Mouse (Mus musculus): ENCODE data around the gene Slamf9. TPM values are rescaled to one million over a fixed set of nuclear protein-coding genes. Genes with fewer than 3 reads are reported as not detected.

The Slamf9 gene
- polyA plus RNA-seq, 1 experiment from 2014 or later = not detected

DNA sequence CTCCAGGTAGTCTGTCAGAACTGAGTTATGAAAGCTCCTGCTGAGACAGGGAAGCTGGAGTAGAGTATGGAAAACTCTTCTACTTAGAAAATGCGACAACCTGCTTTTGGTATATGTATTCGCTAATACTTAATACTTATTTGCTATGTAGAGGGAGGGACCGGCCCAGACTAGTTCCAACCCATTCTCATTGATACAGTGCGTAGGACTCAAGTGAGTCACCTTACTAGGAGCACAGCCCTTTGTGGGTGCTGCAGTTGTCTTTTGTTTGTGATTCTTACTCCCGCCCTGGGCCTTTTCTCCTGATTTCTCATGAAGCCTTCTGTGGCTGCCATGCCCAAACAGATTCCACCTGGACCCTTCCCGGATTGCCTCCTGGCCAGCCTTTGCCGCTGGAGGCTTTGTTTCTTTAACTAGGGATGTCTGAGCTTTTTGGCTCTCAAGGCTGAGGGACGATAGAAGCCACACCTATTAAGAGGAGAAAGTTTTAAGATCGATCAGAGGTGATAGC lies 33.2 kb upstream of the Slamf9 start:
- Histone ChIP-seq H3K4me1 (no peaks in the 10 kb centered on the region), H3K4me3 (no peak overlapping the region), H3K36me3 (no peaks in the 10 kb centered on the region), H3K4me2 (replicated peaks) (no peak overlapping the region), H3K9me3 (no peaks in the 10 kb centered on the region), H3K27ac (replicated peaks) (no peak overlapping the region), H3K9ac (replicated peaks) (no peak overlapping the region), H3K27me3 (no peaks in the 10 kb centered on the region)
- WGBS = 87% methylated on average over 9 of the region's 9 CpGs
- no peak for ATAC-seq (replicated peaks)

DNA sequence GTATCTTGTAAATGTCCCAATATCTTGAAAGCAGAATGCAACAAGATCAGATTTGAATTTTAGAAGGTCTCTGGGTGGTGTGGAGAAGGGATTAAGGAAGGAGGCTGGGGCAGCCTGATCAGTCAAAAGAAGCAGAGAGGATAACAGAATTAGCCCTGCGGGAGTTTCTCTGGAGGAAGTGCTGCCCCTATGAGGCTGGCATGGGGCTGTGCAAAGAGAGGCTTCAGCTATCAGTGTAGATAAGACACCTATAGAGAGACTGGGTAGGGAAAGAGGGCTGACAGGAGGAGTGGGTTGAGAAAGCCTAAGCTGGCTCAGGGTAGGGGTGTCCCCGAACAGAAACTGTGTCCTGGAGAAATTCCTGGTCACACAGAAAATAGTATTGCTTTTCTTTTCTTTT lies 24.9 kb upstream of the Slamf9 start:
- 10% methylated on average over 2 of the region's 2 CpGs for WGBS
- H3K36me3 ChIP-seq = no peaks in the 10 kb centered on the region
- no peaks in the 10 kb centered on the region for H3K4me1 ChIP-seq
- H3K4me3 ChIP-seq = no peak overlapping the region
- no peak for ATAC-seq (replicated peaks)
- no peak overlapping the region for H3K9ac ChIP-seq (replicated peaks)
- no peak overlapping the region for H3K27ac ChIP-seq (replicated peaks)
- no peaks in the 10 kb centered on the region for H3K27me3 ChIP-seq
- no peak overlapping the region for H3K4me2 ChIP-seq (replicated peaks)
- H3K9me3 ChIP-seq = no peaks in the 10 kb centered on the region

DNA sequence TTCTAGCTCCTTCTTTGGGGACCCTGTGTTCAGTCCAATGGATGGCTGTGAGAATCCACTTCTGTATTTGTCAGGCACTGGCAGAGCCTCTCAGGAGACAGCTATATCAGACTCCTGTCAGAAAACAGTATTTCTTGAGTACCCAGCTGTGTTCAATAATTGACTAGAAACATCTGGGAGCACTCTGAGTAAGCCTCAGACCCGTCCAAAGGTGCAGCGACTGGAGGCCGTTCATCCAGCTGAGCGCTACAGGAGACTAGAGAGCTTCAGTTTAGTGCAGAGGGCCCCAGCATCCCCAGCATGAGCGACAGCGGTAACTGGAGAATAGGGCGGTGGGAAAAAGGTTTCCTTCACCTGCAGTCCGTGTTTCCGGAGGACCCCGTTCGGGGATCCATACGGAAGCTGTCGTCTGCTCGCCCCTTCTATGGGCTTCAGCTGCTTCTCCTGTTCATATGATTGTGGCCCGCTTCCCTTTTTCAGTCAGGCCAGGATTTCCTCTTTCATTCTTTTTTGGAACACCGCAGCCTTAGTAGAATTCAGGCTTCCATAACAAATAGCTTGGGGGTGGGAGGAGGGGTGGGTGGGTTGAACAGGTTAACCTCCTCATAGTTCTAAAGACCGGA lies 24.2 kb upstream of the Slamf9 start:
- H3K4me3 ChIP-seq = no peak overlapping the region
- 31% methylated on average over 17 of the region's 17 CpGs for WGBS

DNA sequence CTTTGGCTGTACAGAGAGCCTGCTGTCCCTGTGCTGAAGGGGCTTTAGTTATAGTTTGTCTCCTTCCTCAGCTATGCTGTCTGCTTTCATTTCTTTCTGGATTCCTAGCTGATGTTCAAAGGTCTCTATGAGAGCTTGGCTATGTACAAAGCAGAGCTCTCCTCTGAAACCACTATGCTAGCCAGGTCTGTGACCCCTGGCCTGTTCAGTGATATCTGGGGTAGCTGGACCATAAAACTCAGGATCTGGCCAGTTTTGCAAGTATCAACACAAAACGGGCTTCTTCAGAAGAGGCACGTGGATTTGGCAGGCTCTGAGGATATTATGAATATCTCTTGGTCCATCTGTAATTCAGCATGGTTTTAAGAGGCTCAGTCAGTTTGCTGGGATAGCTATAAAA lies 22.2 kb upstream of the Slamf9 start:
- Histone ChIP-seq H3K27ac (replicated peaks) (no peak overlapping the region), H3K27me3 (no peaks in the 10 kb centered on the region), H3K9me3 (no peaks in the 10 kb centered on the region), H3K4me3 (no peak overlapping the region), H3K9ac (replicated peaks) (no peak overlapping the region), H3K36me3 (no peaks in the 10 kb centered on the region), H3K4me2 (replicated peaks) (no peak overlapping the region), H3K4me1 (no peaks in the 10 kb centered on the region)
- no peak for ATAC-seq (replicated peaks)
- WGBS = 80% methylated on average over 2 of the region's 2 CpGs

More for the DNA sequence above, 24.2 kb upstream of the Slamf9 start:
- Histone ChIP-seq H3K36me3 (no peaks in the 10 kb centered on the region), H3K27ac (replicated peaks) (no peak overlapping the region), H3K27me3 (no peaks in the 10 kb centered on the region), H3K4me1 (no peaks in the 10 kb centered on the region), H3K9ac (replicated peaks) (no peak overlapping the region), H3K4me2 (replicated peaks) (no peak overlapping the region), H3K9me3 (no peaks in the 10 kb centered on the region)
- ATAC-seq (replicated peaks) = no peak

DNA sequence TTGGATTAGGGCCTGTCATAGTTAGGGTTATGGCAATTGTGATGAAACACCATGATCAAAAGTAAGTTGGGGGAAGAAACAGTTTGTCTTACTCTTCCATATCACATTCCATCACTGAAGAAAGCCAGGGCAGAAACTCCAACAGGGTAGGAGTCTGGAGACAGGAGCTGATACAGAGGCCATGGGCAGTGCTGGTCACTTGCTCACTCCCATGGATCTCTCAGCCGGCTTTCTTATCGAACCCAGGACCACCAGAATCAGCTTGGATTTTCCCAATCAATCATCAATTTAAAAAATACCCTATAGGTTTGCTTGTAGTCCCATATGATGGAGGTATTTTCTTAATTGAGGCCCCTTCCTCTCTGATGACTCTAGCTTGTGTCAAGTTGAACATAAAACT lies 21.3 kb upstream of the Slamf9 start:
- Histone ChIP-seq H3K27ac (replicated peaks) (no peak overlapping the region), H3K9ac (replicated peaks) (no peak overlapping the region), H3K4me2 (replicated peaks) (no peak overlapping the region), H3K9me3 (no peaks in the 10 kb centered on the region), H3K36me3 (no peaks in the 10 kb centered on the region), H3K27me3 (no peaks in the 10 kb centered on the region), H3K4me1 (no peaks in the 10 kb centered on the region), H3K4me3 (no peak overlapping the region)
- WGBS = 95% methylated on average over 2 of the region's 2 CpGs
- ATAC-seq (replicated peaks) = no peak

DNA sequence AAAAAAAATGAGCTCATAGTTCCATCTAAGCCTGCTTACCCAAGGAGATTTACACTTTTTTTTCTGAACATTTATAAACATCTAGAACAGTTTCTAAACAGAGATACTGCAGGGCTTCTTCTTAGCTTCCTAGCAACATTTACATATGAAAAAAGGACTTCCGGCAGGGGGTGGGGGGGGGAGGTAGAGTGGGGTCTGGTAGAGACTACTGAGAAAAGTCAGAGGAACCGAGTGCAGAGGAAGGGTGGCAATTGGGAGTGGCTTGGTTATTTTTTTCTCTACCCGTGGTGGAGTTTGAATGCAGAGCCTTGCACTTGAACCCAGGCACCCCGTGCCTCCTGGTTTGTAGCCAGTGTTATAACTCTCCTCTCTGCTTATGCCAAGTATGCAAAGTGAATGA lies 19.7 kb upstream of the Slamf9 start:
- H3K27me3 ChIP-seq = no peaks in the 10 kb centered on the region
- H3K27ac ChIP-seq (replicated peaks) = no peak overlapping the region
- no peaks in the 10 kb centered on the region for H3K9me3 ChIP-seq
- H3K4me3 ChIP-seq = no peak overlapping the region
- ATAC-seq (replicated peaks) = no peak
- 8% methylated on average over 4 of the region's 4 CpGs for WGBS
- no peak overlapping the region for H3K4me2 ChIP-seq (replicated peaks)
- no peak overlapping the region for H3K9ac ChIP-seq (replicated peaks)
- no peaks in the 10 kb centered on the region for H3K36me3 ChIP-seq
- H3K4me1 ChIP-seq = no peaks in the 10 kb centered on the region

DNA sequence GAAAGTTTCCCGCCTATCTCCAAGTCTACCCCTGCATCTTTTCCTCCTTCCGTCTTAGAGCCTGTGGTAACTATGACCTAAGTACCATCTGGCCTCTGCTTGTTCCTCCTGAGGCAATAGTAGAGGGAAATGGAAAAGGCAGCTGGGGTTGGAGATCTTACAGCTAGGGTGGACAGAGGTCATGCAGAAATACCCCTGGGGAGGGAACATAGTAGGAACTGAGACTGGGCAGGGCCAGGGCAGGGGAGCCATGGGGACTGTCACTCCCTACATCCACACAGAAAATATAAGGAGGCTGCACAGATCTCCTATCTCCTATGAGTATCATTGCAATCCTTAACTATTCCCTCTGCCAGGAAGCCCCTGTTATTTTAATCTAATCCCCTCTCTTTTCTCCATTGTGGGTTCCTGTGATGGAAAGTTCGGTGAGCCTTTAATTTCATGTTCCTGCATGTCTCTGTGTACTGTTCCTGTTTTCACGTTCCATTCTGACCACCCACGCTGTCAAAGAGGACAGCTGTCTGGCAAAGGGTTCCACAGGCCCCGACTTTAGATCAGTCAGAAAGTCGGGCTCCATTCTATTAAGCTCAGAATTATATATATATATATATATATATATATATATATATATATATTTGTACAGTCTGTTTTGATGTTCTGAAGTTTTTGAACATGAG lies 19.0 kb upstream of the Slamf9 start:
- no peak overlapping the region for H3K27ac ChIP-seq (replicated peaks)
- H3K9ac ChIP-seq (replicated peaks) = no peak overlapping the region
- no peak overlapping the region for H3K4me2 ChIP-seq (replicated peaks)
- WGBS = 69% methylated on average over 7 of the region's 7 CpGs
- H3K9me3 ChIP-seq = no peaks in the 10 kb centered on the region
- no peaks in the 10 kb centered on the region for H3K4me1 ChIP-seq
- no peaks in the 10 kb centered on the region for H3K27me3 ChIP-seq
- H3K4me3 ChIP-seq = no peak overlapping the region
- no peaks in the 10 kb centered on the region for H3K36me3 ChIP-seq
- ATAC-seq (replicated peaks) = no peak

DNA sequence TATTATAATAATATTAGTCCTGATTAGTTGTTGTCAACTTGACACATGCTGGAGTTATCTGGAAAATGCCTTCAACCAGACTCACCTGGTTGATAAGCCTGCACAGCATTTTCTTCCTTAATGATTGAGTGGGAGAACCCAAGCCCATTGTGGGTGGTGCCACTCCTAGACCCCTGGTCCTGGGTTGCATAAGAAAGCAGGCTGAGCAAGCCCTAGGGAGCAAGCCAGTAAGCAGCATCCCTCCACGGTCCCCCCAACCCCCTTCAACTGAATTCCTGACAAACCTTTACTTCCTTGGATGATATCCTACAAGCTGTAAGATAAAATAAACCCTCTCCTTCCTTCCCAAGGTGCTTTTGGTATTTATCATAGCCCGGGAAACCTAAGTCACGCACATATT lies 18.0 kb upstream of the Slamf9 start:
- 94% methylated on average over 3 of the region's 3 CpGs for WGBS
- Histone ChIP-seq H3K9ac (replicated peaks) (no peak overlapping the region), H3K4me3 (no peak overlapping the region), H3K27me3 (no peaks in the 10 kb centered on the region), H3K27ac (replicated peaks) (no peak overlapping the region), H3K36me3 (no peaks in the 10 kb centered on the region), H3K9me3 (no peaks in the 10 kb centered on the region), H3K4me2 (replicated peaks) (no peak overlapping the region), H3K4me1 (no peaks in the 10 kb centered on the region)
- no peak for ATAC-seq (replicated peaks)

DNA sequence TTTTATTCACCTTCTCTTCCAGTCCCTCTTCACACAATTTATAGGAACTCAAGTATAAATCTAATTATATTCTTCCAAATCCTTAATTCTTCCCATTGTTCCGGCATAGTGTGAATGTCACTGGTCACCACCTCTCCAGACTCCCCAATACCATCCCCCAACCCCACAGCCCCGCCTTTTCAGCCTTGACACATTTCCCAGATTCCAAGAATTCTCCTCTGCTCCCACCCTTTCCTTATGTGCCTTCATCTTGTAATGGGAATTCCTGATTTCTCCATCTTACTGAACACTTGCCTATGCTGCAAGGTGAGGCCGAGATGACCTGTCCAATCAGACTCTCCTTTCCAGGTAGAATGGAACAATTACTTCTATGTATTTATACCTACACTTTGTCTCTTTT lies 17.1 kb upstream of the Slamf9 start:
- Histone ChIP-seq H3K4me1 (no peaks in the 10 kb centered on the region), H3K4me2 (replicated peaks) (no peak overlapping the region), H3K4me3 (no peak overlapping the region), H3K36me3 (no peaks in the 10 kb centered on the region), H3K9ac (replicated peaks) (no peak overlapping the region), H3K9me3 (no peaks in the 10 kb centered on the region), H3K27me3 (no peaks in the 10 kb centered on the region), H3K27ac (replicated peaks) (no peak overlapping the region)
- WGBS = 84% methylated on average over 3 of the region's 3 CpGs
- ATAC-seq (replicated peaks) = no peak

DNA sequence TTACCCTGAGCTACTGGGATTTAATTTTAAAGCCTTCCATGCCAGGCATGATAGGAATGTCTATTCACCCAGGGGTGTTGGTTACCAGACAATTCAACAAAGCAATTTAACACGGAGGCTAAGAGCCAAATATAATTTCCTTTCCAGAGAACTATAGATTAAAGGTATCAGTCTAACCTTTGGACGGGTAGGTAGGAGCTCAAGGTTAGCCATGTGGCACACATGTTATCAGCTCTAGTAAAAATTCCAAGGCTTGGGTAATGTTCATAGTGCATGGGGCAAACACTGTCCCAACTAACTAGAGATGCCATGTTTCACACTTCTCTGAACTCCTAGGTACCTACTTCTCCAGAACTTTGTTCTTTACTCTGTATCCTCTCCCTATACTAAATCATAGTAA lies 13.6 kb upstream of the Slamf9 start:
- Histone ChIP-seq H3K36me3 (no peaks in the 10 kb centered on the region), H3K27ac (replicated peaks) (no peak overlapping the region), H3K9me3 (no peaks in the 10 kb centered on the region), H3K4me2 (replicated peaks) (no peak overlapping the region), H3K4me3 (no peak overlapping the region), H3K4me1 (no peaks in the 10 kb centered on the region), H3K9ac (replicated peaks) (no peak overlapping the region), H3K27me3 (no peaks in the 10 kb centered on the region)
- ATAC-seq (replicated peaks) = no peak
- 80% methylated on average over 2 of the region's 2 CpGs for WGBS

DNA sequence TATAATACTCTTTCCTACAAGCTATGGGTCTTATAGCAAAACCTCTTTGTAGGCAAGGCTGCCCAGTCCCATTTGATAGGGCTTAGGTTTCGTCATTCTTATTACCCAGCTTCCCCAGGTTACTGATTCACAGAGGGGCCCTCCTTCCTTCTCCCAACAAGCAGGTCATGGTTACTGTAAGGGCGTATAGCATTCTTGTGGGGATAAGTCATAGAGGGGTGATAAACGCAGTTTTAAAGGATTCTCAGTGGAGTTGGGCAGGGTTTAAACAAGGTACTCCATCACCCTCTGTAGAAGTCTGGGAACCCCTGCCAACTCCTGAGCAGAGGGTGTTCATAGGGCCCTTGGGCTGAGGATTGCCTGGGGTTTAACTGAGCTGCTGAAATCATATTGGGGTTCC lies 12.6 kb upstream of the Slamf9 start:
- Histone ChIP-seq H3K4me2 (replicated peaks) (no peak overlapping the region), H3K9me3 (no peaks in the 10 kb centered on the region), H3K4me1 (no peaks in the 10 kb centered on the region), H3K36me3 (no peaks in the 10 kb centered on the region), H3K27me3 (no peaks in the 10 kb centered on the region), H3K4me3 (no peak overlapping the region), H3K9ac (replicated peaks) (no peak overlapping the region), H3K27ac (replicated peaks) (no peak overlapping the region)
- no peak for ATAC-seq (replicated peaks)
- WGBS = 85% methylated on average over 3 of the region's 3 CpGs

DNA sequence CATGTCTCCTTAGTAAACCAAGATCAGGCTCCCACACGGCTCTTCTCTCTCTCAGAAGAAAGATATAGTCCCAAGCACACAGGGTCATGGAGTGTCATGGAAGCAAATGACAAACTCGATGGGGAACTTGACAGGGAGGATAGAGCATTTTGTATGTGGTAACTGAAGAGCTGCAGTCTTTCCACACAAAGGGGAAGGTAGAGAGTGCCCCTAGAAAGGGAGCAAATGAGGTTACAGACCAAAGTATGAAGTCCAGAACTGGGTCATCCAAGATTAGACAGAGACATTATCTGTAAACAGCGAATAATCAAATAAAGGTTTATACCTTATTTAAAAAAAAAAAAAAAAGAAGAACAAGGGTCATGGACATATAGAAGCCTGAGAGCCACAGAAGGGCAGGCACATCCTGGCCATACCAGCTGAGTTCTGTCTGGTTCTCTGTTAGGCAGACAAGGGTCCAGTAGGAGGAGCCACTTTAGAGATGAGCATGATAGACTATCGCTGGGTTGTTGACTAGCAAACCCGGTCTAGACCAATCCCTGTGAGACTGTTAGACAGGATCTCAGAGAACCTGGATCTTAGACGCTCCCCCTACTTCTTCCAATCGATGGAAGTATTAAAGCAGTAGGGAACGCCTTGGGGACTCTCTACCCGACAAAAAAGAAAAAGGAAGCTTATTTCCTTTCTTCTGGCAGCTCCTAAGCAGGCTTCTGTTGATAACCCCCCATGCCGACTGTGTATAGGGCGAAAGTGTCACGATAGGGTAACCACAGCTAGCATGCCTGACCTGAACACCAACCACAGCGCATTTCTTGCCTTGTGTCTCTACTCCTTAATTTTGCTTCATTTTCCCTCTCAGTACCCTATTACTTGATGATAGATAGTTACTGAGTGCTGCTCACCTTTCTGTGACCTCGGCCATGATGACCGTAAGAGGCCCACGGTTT lies 11.5 kb upstream of the Slamf9 start:
- Histone ChIP-seq H3K36me3 (no peaks in the 10 kb centered on the region), H3K9me3 (no peaks in the 10 kb centered on the region), H3K27ac (replicated peaks) (no peak overlapping the region), H3K4me1 (no peaks in the 10 kb centered on the region), H3K27me3 (no peaks in the 10 kb centered on the region), H3K9ac (replicated peaks) (no peak overlapping the region), H3K4me2 (replicated peaks) (no peak overlapping the region), H3K4me3 (no peak overlapping the region)
- ATAC-seq (replicated peaks) = no peak
- 91% methylated on average over 16 of the region's 16 CpGs for WGBS
